Mouse (Mus musculus) cerebellum, adult 2 months (tissue): ENCODE results near the gene Atp6ap1.

Experiments used
- CTCF ChIP-seq: fragments of 200-500 bp; IDR thresholded peaks from 2 replicates; pipeline ENCODE4 v1.5.1; 2011; ENCODE audit warnings: low read depth, mild to moderate bottlenecking, control low read depth, low read length, moderate library complexity, borderline replicate concordance; ENCODE audit not compliant: insufficient read depth
- POLR2A ChIP-seq: fragments of 200-500 bp; IDR thresholded peaks from 2 replicates; pipeline ENCODE4 v1.6.1; 2011; ENCODE audit warnings: low read length, control low read depth, borderline replicate concordance; ENCODE audit not compliant: insufficient read depth

- TF ChIP-seq POLR2A (no peak), CTCF (no peak)
Measured at GRCm38 (mm10) chrX:74270902-74271551, 25.9 kb upstream of the Atp6ap1 start.
